Mouse (Mus musculus) stomach, embryonic 14.5 days (tissue): ENCODE data around the gene Gng3. TPM values are rescaled to one million over a fixed set of nuclear protein-coding genes. Genes with fewer than 3 reads are reported as not detected.

Experiments
- ATAC-seq: fragments of 200-750 bp; cut with Nextera tagmentation; 2 replicates; pipeline ENCODE4 v1.8.0; 2017; ENCODE audit warnings: low read depth, moderate TSS enrichment; ENCODE audit not compliant: insufficient number of reproducible peaks, insufficient read depth, low FRiP score
- H3K27ac ChIP-seq: fragments of 300-500 bp; sonication (generic); 2 replicates; pipeline ENCODE4 v1.5.1; 2014; ENCODE audit warnings: mild to moderate bottlenecking, low read length, moderate library complexity, mixed read lengths
- H3K27me3 ChIP-seq: fragments of 300-500 bp; sonication (generic); 2 replicates; pipeline ENCODE4 v1.6.1; 2014; ENCODE audit warnings: low read length, control low read depth, mixed read lengths; ENCODE audit not compliant: control insufficient read depth, insufficient read depth
- H3K36me3 ChIP-seq: fragments of 300-500 bp; sonication (generic); 2 replicates; pipeline ENCODE4 v1.6.1; 2014; ENCODE audit warnings: mild to moderate bottlenecking, control low read depth, low read length, moderate library complexity, mixed read lengths; ENCODE audit not compliant: control insufficient read depth, insufficient read depth
- H3K4me1 ChIP-seq: fragments of 300-500 bp; sonication (generic); 2 replicates; pipeline ENCODE4 v1.6.1; 2014; ENCODE audit warnings: low read length, control low read depth, mixed read lengths; ENCODE audit not compliant: control insufficient read depth, insufficient read depth
- H3K4me2 ChIP-seq: fragments of 300-500 bp; sonication (generic); replicated peaks from 2 replicates; pipeline ENCODE4 v1.6.1; 2014; ENCODE audit warnings: low read depth, low read length, control low read depth
- H3K4me3 ChIP-seq: fragments of 300-500 bp; sonication (generic); 2 replicates; pipeline ENCODE4 v1.5.1; 2014; ENCODE audit warnings: low read depth, low read length, control low read depth
- H3K9ac ChIP-seq: fragments of 300-500 bp; sonication (generic); replicated peaks from 2 replicates; pipeline ENCODE4 v1.6.1; 2014; ENCODE audit warnings: low read depth, mild to moderate bottlenecking, control low read depth, low read length, moderate library complexity, mixed read lengths
- H3K9me3 ChIP-seq: fragments of 300-500 bp; sonication (generic); 2 replicates; pipeline ENCODE4 v1.6.1; 2016; ENCODE audit warnings: low read depth, low read length, control low read depth; ENCODE audit not compliant: control insufficient read depth
- WGBS: fragments of 180-500 bp; shearing (Covaris S2); extraction: QIAGEN DNeasy Blood & Tissue Kit; methylation state at CpG from one replicate; pipeline ENCODE4 v1.1.7; 2014; 5-methylcytosine and 5-hydroxymethylcytosine counted together
- microRNA-seq: library from miRNA; unstranded; fragments of <30 nt; microRNA quantifications from one replicate; pipeline ENCODE4, GENCODE M21; 2016
- polyA plus RNA-seq: library from polyadenylated mRNA; unstranded; fragments of >200 nt; fragmentation: Nextera tagmentation; extraction: Ambion mirVana; gene quantifications from 2 replicates; pipeline ENCODE4 v1.2.1, GENCODE M21; 2014

Gng3 gene
- polyA plus RNA-seq, 1 experiment from 2014 or later = 17.8 TPM

DNA sequence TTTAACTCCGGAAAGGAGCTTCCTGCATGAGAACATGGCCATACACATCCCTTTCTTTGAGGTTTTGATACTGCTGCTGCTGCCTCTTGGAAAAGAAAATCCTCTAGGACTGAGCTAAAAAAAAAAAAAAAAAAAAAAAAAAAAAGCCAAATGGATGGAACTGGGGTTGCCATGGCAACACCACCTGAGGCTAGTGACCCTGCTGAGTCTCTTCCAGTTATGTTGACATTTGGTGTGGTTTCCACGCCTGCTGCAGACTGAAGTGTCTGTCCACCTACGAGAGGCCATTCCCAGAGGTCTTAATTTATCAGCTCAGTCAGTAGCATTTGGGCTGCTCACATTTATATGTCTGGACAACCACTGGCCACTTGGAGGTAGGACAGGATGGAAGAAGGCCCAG lies 50.5 kb downstream of the Gng3 start:
- no peak overlapping the region for H3K4me3 ChIP-seq
- H3K9me3 ChIP-seq = no peaks in the 10 kb centered on the region
- WGBS = 23% methylated on average over 3 of the region's 3 CpGs
- H3K27ac ChIP-seq = no peak overlapping the region
- no peak overlapping the region for H3K4me2 ChIP-seq
- peaks cover 16% of the 10 kb centered on the region for H3K36me3 ChIP-seq
- ATAC-seq = no peak
- H3K4me1 ChIP-seq = 0 out of 2 replicates have a peak, but pooled peaks cover 5% of the 10 kb centered on the region
- H3K27me3 ChIP-seq = no peaks in the 10 kb centered on the region
- H3K9ac ChIP-seq = no peak overlapping the region

Small RNAs within 50 kb of the gene (microRNA-seq; reads per million reads assigned to microRNA genes)
- gene Mir5136 = not detected

Other genes with a start within 250 kb of the Gng3 start
- not detected in 2 replicates for gene Slc22a8, start 247.9 kb downstream of the Gng3 start, polyA plus RNA-seq
- not detected in 2 replicates for gene Slc22a6, start 221.2 kb downstream of the Gng3 start, polyA plus RNA-seq
- 0.35 and 0.38 TPM in 2 replicates for gene Chrm1, start 175.4 kb downstream of the Gng3 start, polyA plus RNA-seq
- 80.8 and 91.1 TPM in 2 replicates for gene Slc3a2, start 115.8 kb downstream of the Gng3 start, polyA plus RNA-seq
- 79.4 and 85.6 TPM in 2 replicates for gene Wdr74, start 103.4 kb downstream of the Gng3 start, polyA plus RNA-seq
- gene 1700092M07Rik, start 98.5 kb downstream of the Gng3 start, polyA plus RNA-seq = 1.0 and 1.9 TPM in 2 replicates
- 141 and 143 TPM in 2 replicates for gene Stx5a, start 97.8 kb downstream of the Gng3 start, polyA plus RNA-seq
- gene Nxf1, start 82.1 kb downstream of the Gng3 start, polyA plus RNA-seq = 168 and 178 TPM in 2 replicates
- gene Tmem223, start 68.2 kb downstream of the Gng3 start, polyA plus RNA-seq = 178 and 194 TPM in 2 replicates
- 85.4 and 94.0 TPM in 2 replicates for gene Tmem179b, start 64.7 kb downstream of the Gng3 start, polyA plus RNA-seq
- 17.1 and 17.5 TPM in 2 replicates for gene Taf6l, start 52.8 kb downstream of the Gng3 start, polyA plus RNA-seq
- 140 and 151 TPM in 2 replicates for gene Polr2g, start 40.6 kb downstream of the Gng3 start, polyA plus RNA-seq
- gene Zbtb3, start 36.6 kb downstream of the Gng3 start, polyA plus RNA-seq = 4.7 and 5.2 TPM in 2 replicates
- 47.5 and 51.7 TPM in 2 replicates for gene Ttc9c, start 19.9 kb downstream of the Gng3 start, polyA plus RNA-seq
- 10.0 and 10.1 TPM in 2 replicates for gene Hnrnpul2, start 19.2 kb downstream of the Gng3 start, polyA plus RNA-seq
- not detected in 2 replicates for gene AC129217.1, start 9.4 kb downstream of the Gng3 start, polyA plus RNA-seq
- 42.5 and 43.0 TPM in 2 replicates for gene Bscl2, start 1.7 kb downstream of the Gng3 start, polyA plus RNA-seq
- gene Lrrn4cl, start 11.6 kb upstream of the Gng3 start, polyA plus RNA-seq = 1.2 and 1.6 TPM in 2 replicates
- 154 and 162 TPM in 2 replicates for gene Ubxn1, start 32.3 kb upstream of the Gng3 start, polyA plus RNA-seq
- 63.9 and 67.6 TPM in 2 replicates for gene Uqcc3, start 41.7 kb upstream of the Gng3 start, polyA plus RNA-seq
- gene Lbhd1, start 44.5 kb upstream of the Gng3 start, polyA plus RNA-seq = 58.5 and 82.3 TPM in 2 replicates
- not detected in 2 replicates for gene Gm49403, start 44.7 kb upstream of the Gng3 start, polyA plus RNA-seq
- gene 1810009A15Rik, start 49.7 kb upstream of the Gng3 start, polyA plus RNA-seq = 71.0 and 82.4 TPM in 2 replicates
- not detected in 2 replicates for gene Gm49416, start 49.7 kb upstream of the Gng3 start, polyA plus RNA-seq
- 29.3 and 33.5 TPM in 2 replicates for gene Ints5, start 53.8 kb upstream of the Gng3 start, polyA plus RNA-seq
- gene Ganab, start 58.9 kb upstream of the Gng3 start, polyA plus RNA-seq = 82.0 and 90.3 TPM in 2 replicates
- 35.7 and 37.5 TPM in 2 replicates for gene B3gat3, start 81.2 kb upstream of the Gng3 start, polyA plus RNA-seq
- 1.0 and 2.0 TPM in 2 replicates for gene Rom1, start 90.2 kb upstream of the Gng3 start, polyA plus RNA-seq
- 16.8 and 18.2 TPM in 2 replicates for gene Eml3, start 90.4 kb upstream of the Gng3 start, polyA plus RNA-seq
- 41.5 and 45.3 TPM in 2 replicates for gene Mta2, start 102.7 kb upstream of the Gng3 start, polyA plus RNA-seq
- gene Tut1, start 114.7 kb upstream of the Gng3 start, polyA plus RNA-seq = 27.2 and 27.6 TPM in 2 replicates
- 469 and 470 TPM in 2 replicates for gene Eef1g, start 127.8 kb upstream of the Gng3 start, polyA plus RNA-seq
- gene Ahnak, start 150.1 kb upstream of the Gng3 start, polyA plus RNA-seq = 33.4 and 40.6 TPM in 2 replicates
- not detected in 2 replicates for gene Scgb1a1, start 248.8 kb upstream of the Gng3 start, polyA plus RNA-seq